Mouse (Mus musculus) right cerebral cortex, adult 18-20 months (tissue): ENCODE results near the gene Dus3l.

Source experiments
- DNase-seq: peaks from one replicate; pipeline ENCODE4 v3.0.0; 2022; ENCODE audit warnings: mixed read lengths

Gene Dus3l

GRCm38 (mm10) chr17:56793614-56794319 lies 29.2 kb downstream of the Dus3l start:
- DNase-seq = no peak

GRCm38 (mm10) chr17:56799276-56799675 lies 34.7 kb downstream of the Dus3l start:
- DNase-seq = no peak

GRCm38 (mm10) chr17:56802065-56802464 lies 37.5 kb downstream of the Dus3l start:
- DNase-seq = no peak

- no peak for DNase-seq
Measured at GRCm38 (mm10) chr17:56804952-56805351, 40.4 kb downstream of the Dus3l start.

- DNase-seq = no peak
Measured at GRCm38 (mm10) chr17:56805784-56806183, 41.2 kb downstream of the Dus3l start.

GRCm38 (mm10) chr17:56808518-56808917 lies 44.0 kb downstream of the Dus3l start:
- peak; percentile 82 for DNase-seq

- DNase-seq = peak; percentile 70
Measured at GRCm38 (mm10) chr17:56810245-56810644, 45.7 kb downstream of the Dus3l start.

GRCm38 (mm10) chr17:56814316-56815056 lies 49.9 kb downstream of the Dus3l start:
- peak; percentile 82 for DNase-seq

- no peak for DNase-seq
Measured at GRCm38 (mm10) chr17:56815057-56815345, 50.4 kb downstream of the Dus3l start.

GRCm38 (mm10) chr17:56818067-56818636 lies 53.6 kb downstream of the Dus3l start:
- no peak for DNase-seq

GRCm38 (mm10) chr17:56819032-56819545 lies 54.5 kb downstream of the Dus3l start:
- DNase-seq = no peak
